Mouse (Mus musculus): ENCODE results near the gene Zfp446.

Zfp446 gene

GRCm38 (mm10) chr7:12987409-12988189 lies 10.0 kb downstream of the Zfp446 start:
- no peak for DNase-seq (ENCODE audit: low spot score)

- no peak for DNase-seq (ENCODE audit: low spot score)
Observed at GRCm38 (mm10) chr7:12992222-12992621, 14.6 kb downstream of the Zfp446 start.

GRCm38 (mm10) chr7:12993148-12993547 lies 15.5 kb downstream of the Zfp446 start:
- DNase-seq (ENCODE audit: low spot score), result no peak

- no peak for DNase-seq (ENCODE audit: low spot score)
Observed at GRCm38 (mm10) chr7:12995862-12996261, 18.2 kb downstream of the Zfp446 start.

GRCm38 (mm10) chr7:12997230-12997629 lies 19.6 kb downstream of the Zfp446 start:
- DNase-seq (ENCODE audit: low spot score), result no peak

GRCm38 (mm10) chr7:12998053-12998452 lies 20.4 kb downstream of the Zfp446 start, which contains the start of gene Slc27a5:
Slc27a5 (minus strand) TSS chr7:12998192.
- no peak for DNase-seq (ENCODE audit: low spot score)

GRCm38 (mm10) chr7:12998851-12999250 lies 21.2 kb downstream of the Zfp446 start, which contains the start of gene Trim28:
Trim28 (plus strand) TSS chr7:12999114.
- DNase-seq (ENCODE audit: low spot score), result no peak

GRCm38 (mm10) chr7:13001584-13001983 lies 23.9 kb downstream of the Zfp446 start:
- no peak for DNase-seq (ENCODE audit: low spot score)

- DNase-seq (ENCODE audit: low spot score), result no peak
Observed at GRCm38 (mm10) chr7:13003380-13003779, 25.7 kb downstream of the Zfp446 start.

- DNase-seq (ENCODE audit: low spot score), result no peak
Observed at GRCm38 (mm10) chr7:13006011-13006410, 28.4 kb downstream of the Zfp446 start.

- no peak for DNase-seq (ENCODE audit: low spot score)
Observed at GRCm38 (mm10) chr7:13006531-13006930, 28.9 kb downstream of the Zfp446 start.

- no peak for DNase-seq (ENCODE audit: low spot score)
Observed at GRCm38 (mm10) chr7:13007341-13008092, 29.9 kb downstream of the Zfp446 start.

- DNase-seq (ENCODE audit: low spot score), result peak; percentile 91
Observed at GRCm38 (mm10) chr7:13009143-13010004, 31.7 kb downstream of the Zfp446 start.

GRCm38 (mm10) chr7:13010005-13010908 lies 32.6 kb downstream of the Zfp446 start, which contains the start of gene Zbtb45:
Zbtb45 (minus strand) TSS chr7:13010034.
- no peak for DNase-seq (ENCODE audit: low spot score)

GRCm38 (mm10) chr7:13013671-13014070 lies 36.0 kb downstream of the Zfp446 start:
- DNase-seq (ENCODE audit: low spot score), result no peak

- no peak for DNase-seq (ENCODE audit: low spot score)
Observed at GRCm38 (mm10) chr7:13014275-13014839, 36.7 kb downstream of the Zfp446 start.

- no peak for DNase-seq (ENCODE audit: low spot score)
Observed at GRCm38 (mm10) chr7:13015217-13015616, 37.6 kb downstream of the Zfp446 start.

GRCm38 (mm10) chr7:13022773-13023535 lies 45.3 kb downstream of the Zfp446 start:
- DNase-seq (ENCODE audit: low spot score), result no peak

GRCm38 (mm10) chr7:13023928-13024731 lies 46.5 kb downstream of the Zfp446 start:
- peak; percentile 92 for DNase-seq (ENCODE audit: low spot score)

Data from left cerebral cortex, adult 11 months (tissue).